Mouse (Mus musculus): ENCODE measurements around the gene Fer. TPM values are rescaled to one million over a fixed set of nuclear protein-coding genes. Genes with fewer than 3 reads are reported as not detected.

Fer gene
- total RNA-seq, 2 experiments from 2014 or later = 10.0 to 10.3 TPM

- intact Hi-C loops (cut with DNase I) = no loop called here
Observed at GRCm38 (mm10) chr17:63862399-63862798, 463 bp upstream of the Fer start.

GRCm38 (mm10) chr17:63863647-63864149 is 836 bp downstream of the Fer start, which contains the start of gene A930002H24Rik:
Gene A930002H24Rik (minus strand): TSS chr17:63863791.
- peak; percentile 98 to 99 for DNase-seq
- intact Hi-C loops (cut with DNase I) = no loop called here

More at GRCm38 (mm10) chr17:63862399-63862798, 463 bp upstream of the Fer start:
- no peak for DNase-seq

- intact Hi-C loops (cut with DNase I) = no loop called here
- DNase-seq = peak in 1 of 2 experiments; percentile 20
Observed at GRCm38 (mm10) chr17:63864171-63864571, 1.3 kb downstream of the Fer start.

GRCm38 (mm10) chr17:63871773-63872172 is 8.9 kb downstream of the Fer start:
- DNase-seq = no peak
- intact Hi-C loops (cut with DNase I) = no loop called here

- intact Hi-C loops (cut with DNase I) = no loop called here
- peak in 1 of 2 experiments; percentile 11 for DNase-seq
Observed at GRCm38 (mm10) chr17:63878889-63879288, 16.0 kb downstream of the Fer start.

- no peak for DNase-seq
- intact Hi-C loops (cut with DNase I) = no loop called here
Observed at GRCm38 (mm10) chr17:63880009-63880408, 17.1 kb downstream of the Fer start.

- intact Hi-C loops (cut with DNase I) = no loop called here
- DNase-seq = no peak
Observed at GRCm38 (mm10) chr17:63886988-63887387, 24.1 kb downstream of the Fer start.

DNA sequence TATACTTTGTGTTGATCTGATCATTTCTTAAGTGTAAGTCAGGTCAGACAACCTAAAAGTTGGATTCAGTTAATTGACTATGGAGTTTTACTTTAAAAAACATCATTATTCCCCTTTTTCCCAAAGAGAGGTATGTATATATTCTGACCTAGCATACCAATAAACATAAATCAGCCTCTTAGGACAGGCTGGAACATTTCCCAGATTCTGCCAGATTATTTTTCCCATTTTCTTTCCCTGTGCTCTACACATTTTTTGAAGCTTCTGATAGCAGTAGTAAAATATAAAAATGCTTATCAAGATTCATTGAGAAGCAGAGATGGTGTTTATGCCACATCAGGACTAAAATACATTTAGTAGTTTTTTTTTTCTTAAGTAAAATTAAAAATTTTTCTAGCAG is 27.7 kb downstream of the Fer start:
- intact Hi-C loops (cut with DNase I) = no loop called here
- no peak for DNase-seq

DNA sequence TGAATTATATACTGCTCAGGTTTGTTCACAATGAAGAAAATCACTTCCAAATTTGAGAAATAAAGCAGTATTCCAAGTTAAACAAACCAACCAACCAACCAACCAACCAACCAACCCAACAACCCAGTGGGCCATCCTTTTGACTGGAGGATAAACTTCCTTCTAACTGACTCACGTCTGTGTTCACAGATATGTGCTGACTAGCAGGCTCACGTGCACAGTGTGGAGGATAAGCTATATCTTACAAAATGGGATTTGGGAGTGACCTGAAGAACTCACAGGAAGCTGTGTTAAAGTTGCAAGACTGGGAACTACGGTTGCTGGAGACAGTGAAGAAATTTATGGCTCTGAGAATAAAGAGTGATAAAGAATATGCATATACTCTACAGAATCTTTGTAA is 33.0 kb downstream of the Fer start:
- no peak for DNase-seq

GRCm38 (mm10) chr17:63897050-63897449 is 34.2 kb downstream of the Fer start:
- no peak for DNase-seq
- intact Hi-C loops (cut with DNase I) = no loop called here

More for the DNA sequence above, 33.0 kb downstream of the Fer start:
- intact Hi-C loops (cut with DNase I) = no loop called here

- no peak for DNase-seq
- intact Hi-C loops (cut with DNase I) = no loop called here
Observed at GRCm38 (mm10) chr17:63909297-63909696, 46.4 kb downstream of the Fer start.

DNA sequence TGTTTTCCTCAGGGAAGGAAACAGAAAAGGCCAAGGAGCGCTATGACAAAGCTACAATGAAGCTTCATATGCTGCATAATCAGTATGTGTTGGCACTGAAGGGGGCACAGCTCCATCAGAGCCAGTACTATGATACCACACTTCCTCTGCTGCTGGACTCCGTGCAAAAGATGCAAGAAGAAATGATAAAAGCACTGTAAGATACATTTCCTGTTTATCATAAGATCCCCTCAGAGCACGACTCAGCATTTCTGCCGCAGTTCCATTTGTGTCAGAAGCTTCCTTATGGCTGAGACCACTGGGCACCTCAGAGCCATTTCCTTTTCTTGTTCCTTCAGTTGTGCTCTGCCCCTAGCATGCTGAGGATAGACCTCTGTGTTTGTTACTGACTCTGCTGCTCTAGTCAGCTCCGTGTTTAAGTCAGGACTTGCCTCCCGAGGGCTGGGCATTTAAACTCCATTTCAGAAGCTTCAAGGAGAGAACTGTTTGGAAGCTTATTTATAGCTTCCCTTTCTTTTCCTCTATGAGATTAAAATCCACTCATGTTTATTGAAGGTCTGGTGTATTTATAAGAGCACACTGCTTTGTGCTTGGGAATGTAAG is 58.8 kb downstream of the Fer start:
- intact Hi-C loops (cut with DNase I) = no loop called here

DNA sequence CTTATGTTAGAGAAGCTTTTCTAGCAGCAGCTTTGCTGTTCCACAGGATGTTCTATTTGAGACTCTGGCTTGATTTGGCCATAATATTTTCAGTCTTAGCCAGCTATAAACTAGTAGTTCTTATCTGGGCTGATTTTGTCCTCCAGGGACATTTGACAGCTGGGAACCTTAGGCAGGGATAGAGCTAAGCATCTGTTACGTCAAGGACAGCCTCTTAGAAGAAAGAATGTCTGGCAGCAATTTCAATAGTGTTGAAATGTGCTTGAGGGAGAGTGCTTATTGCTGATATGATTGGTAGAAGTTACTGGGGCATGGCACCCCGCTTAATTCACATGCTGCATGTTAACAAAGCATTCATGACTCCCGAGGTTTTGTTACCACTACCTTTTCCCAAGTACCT is 62.7 kb downstream of the Fer start:
- no peak for DNase-seq
- intact Hi-C loops (cut with DNase I) = no loop called here

More for the DNA sequence above, 58.8 kb downstream of the Fer start:
- no peak for DNase-seq

DNA sequence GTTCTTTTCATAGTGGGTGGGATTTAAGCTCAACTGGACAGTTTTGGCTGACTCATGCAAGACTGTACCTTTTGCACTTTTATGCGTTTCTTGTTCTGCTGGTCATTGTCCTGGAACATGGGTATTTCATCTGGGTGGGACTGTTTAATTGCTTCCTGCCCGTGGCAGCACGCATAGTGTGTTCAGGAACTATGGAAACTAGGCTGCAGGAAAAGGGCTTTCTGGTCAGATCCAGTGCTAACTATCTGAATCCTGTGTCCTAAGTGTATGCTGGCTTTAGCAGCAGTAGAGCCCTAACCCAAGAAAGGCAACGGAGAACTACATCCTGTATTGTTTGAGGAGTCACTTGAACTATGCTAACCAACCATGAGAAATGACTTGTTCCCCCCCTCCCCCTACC is 67.8 kb downstream of the Fer start:
- intact Hi-C loops (cut with DNase I) = no loop called here
- DNase-seq = no peak

- intact Hi-C loops (cut with DNase I) = no loop called here
- DNase-seq = no peak
Observed at GRCm38 (mm10) chr17:63931556-63931955, 68.7 kb downstream of the Fer start.

DNA sequence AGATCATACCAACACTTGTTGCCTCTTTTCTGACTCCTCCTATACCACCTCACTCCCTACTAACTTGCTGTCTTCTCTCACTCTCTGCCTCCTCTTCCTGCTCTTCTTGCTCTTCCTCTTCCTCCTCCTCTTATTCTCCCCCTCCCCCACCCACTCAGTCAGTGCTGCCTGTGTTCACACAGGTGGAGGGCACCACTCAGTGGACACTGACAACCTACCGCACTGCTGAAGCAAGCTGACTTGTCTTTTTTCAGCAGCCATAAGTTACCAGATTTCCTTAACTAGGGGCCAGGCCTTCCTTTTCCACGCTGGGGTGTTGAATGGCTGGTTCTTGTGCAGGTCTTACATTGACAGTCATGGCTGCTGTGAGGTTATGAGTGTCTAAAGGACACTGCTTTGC is 72.5 kb downstream of the Fer start:
- intact Hi-C loops (cut with DNase I) = no loop called here

GRCm38 (mm10) chr17:63937886-63938285 is 75.0 kb downstream of the Fer start:
- intact Hi-C loops (cut with DNase I) = no loop called here
- no peak for DNase-seq

More for the DNA sequence above, 72.5 kb downstream of the Fer start:
- DNase-seq = no peak

GRCm38 (mm10) chr17:63946772-63947171 is 83.9 kb downstream of the Fer start:
- intact Hi-C loops (cut with DNase I) = no loop called here
- no peak for DNase-seq

GRCm38 (mm10) chr17:63948811-63949210 is 85.9 kb downstream of the Fer start:
- intact Hi-C loops (cut with DNase I) = no loop called here
- no peak for DNase-seq

GRCm38 (mm10) chr17:63951436-63951835 is 88.6 kb downstream of the Fer start:
- no peak for DNase-seq
- intact Hi-C loops (cut with DNase I) = loop anchor here (5.0 kb wide), 1 partner anchor 421 kb away; no protein-coding TSS in a partner anchor

GRCm38 (mm10) chr17:63967091-63967490 is 104.2 kb downstream of the Fer start:
- intact Hi-C loops (cut with DNase I) = no loop called here

DNA sequence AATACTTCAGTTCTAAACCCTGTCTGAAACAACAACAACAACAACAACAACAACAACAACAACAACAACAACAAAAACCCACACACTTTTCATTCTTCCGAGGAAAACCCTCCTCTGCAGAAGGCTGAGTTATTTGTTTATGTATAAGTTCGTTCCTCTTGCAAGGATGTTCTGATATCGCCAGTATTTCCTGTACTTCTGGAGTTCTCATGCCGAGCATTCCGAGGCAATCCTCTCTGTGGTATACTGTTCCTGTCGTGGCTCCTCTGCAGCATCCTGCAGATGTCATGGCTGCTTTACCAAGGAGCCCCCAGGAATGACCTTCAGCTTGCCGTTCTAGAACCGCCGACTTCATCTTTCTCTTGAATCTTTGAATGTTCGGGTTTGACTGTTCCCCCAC is 106.6 kb downstream of the Fer start:
- intact Hi-C loops (cut with DNase I) = no loop called here
- no peak for DNase-seq

More at GRCm38 (mm10) chr17:63967091-63967490, 104.2 kb downstream of the Fer start:
- DNase-seq = no peak
